Mouse (Mus musculus): ENCODE results near the gene Lamc2. TPM values are rescaled to one million over a fixed set of nuclear protein-coding genes. Genes with fewer than 3 reads are reported as not detected.

Gene Lamc2
- polyA plus RNA-seq, 1 experiment from 2014 or later: 64.8 TPM

DNA sequence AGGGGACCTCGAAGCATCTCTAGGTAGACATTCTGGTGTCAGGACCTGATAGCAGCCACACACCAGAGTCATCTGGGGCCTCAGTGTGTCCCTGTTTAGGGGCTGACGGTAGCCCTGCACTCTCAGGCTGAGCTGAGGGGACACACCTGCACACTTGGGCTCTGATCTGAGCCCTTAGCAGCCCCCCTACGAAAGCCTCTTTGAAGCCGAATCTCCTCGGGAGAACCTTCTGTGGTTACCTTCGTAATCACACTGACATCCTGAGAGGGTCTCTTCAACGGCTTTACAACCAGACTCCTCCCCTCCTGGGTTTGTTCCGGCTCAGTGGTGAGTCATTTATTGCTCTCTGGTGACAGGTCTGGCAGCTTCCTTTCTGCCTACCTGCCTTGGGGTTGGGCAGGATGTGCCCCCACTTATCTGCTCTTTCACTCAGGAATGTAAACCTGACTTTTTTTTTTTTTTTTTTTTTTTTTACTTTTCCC is 45.5 kb downstream of the Lamc2 start:
- peak; percentile 81; the same call in 1 of the 2 replicates for ATAC-seq (ENCODE audit: borderline replicate concordance, extremely low read depth, low FRiP score, low TSS enrichment)
- Histone ChIP-seq H3K9me3 (no peaks in the 10 kb centered on the region), H3K4me1 (peaks cover 25% of the 10 kb centered on the region), H3K27me3 (no peaks in the 10 kb centered on the region), H3K4me2 (no peak overlapping the region), H3K27ac (peak overlapping the region; percentile 89), H3K4me3 (no peak overlapping the region), H3K9ac (no peak overlapping the region), H3K36me3 (no peaks in the 10 kb centered on the region)
- WGBS: 19% methylated on average over 8 of the region's 8 CpGs

DNA sequence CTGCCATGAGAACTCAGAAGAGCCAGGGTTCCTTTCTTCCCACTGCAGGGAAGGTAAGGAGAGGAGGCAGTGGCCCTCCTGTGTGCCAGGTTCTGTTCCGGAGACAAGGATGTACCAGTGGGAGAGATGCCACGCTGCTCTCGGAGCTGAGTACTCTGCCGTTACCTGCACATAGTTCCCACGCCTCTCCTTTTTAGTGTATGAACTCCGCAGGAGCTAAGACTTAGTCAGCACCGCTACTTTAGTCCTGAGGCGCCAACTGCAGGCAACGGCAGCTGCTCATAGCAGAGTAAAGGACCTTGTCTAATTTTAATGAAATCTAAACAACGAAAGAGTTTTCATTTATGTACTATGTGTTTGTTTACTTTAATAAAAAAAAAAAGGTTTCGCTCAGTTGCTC is 46.0 kb downstream of the Lamc2 start:
- Histone ChIP-seq H3K4me3 (no peak overlapping the region), H3K27ac (peak overlapping the region; percentile 89), H3K4me1 (peaks cover 26% of the 10 kb centered on the region), H3K9me3 (no peaks in the 10 kb centered on the region), H3K36me3 (no peaks in the 10 kb centered on the region), H3K27me3 (no peaks in the 10 kb centered on the region), H3K9ac (no peak overlapping the region), H3K4me2 (no peak overlapping the region)
- WGBS: 33% methylated on average over 11 of the region's 11 CpGs
- ATAC-seq (ENCODE audit: borderline replicate concordance, extremely low read depth, low FRiP score, low TSS enrichment): no peak

DNA sequence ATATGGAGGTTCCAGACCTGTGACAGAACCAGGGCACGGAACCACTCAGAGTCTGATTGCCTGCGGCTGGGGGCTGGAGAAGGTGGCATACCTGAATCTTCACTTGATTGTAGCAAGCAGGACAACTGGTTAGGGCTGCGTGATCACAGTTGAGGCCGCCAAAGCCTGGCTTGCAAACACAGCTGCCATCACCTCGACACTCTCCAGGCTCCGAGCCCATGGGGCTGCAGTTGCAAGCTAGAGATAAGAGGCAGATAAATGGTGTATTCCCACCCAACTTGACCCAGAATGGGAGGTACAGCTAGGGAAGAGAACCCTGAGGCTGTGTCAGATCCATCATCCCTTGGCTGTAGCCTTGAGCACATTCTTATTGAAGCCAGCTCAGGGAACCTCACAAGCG is 46.6 kb downstream of the Lamc2 start:
- Histone ChIP-seq H3K4me3 (no peak overlapping the region), H3K9ac (no peak overlapping the region), H3K27ac (peak overlapping the region; percentile 89), H3K4me2 (no peak overlapping the region), H3K4me1 (peaks cover 32% of the 10 kb centered on the region), H3K36me3 (no peaks in the 10 kb centered on the region), H3K27me3 (no peaks in the 10 kb centered on the region), H3K9me3 (no peaks in the 10 kb centered on the region)
- 35% methylated on average over 7 of the region's 7 CpGs for WGBS
- no peak for ATAC-seq (ENCODE audit: borderline replicate concordance, extremely low read depth, low FRiP score, low TSS enrichment)

DNA sequence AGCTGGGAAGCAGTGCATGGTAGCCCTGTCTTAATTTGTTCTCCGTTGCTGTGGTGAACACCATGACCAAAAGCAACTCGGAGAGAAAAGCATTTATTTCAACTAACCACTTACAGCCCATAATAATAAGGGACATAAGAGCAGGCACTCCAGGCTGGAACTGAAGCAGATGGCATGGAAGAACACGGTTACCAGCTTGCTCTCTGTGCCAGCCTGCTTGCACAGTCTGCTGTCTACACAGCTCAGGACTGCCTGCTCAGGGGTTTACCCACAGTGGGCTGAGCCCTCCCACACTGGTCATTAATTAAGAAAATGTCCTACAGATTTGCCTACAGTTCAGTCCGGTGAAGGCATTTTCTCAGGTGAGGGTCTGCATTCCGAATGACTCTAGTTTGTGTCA is 47.8 kb downstream of the Lamc2 start:
- no peaks in the 10 kb centered on the region for H3K9me3 ChIP-seq
- H3K36me3 ChIP-seq: no peaks in the 10 kb centered on the region
- no peak overlapping the region for H3K27ac ChIP-seq
- ATAC-seq (ENCODE audit: borderline replicate concordance, extremely low read depth, low FRiP score, low TSS enrichment): no peak
- H3K9ac ChIP-seq: no peak overlapping the region
- no peak overlapping the region for H3K4me2 ChIP-seq
- no peak overlapping the region for H3K4me3 ChIP-seq
- H3K4me1 ChIP-seq: peaks cover 44% of the 10 kb centered on the region
- H3K27me3 ChIP-seq: no peaks in the 10 kb centered on the region
- 61% methylated on average over 5 of the region's 5 CpGs for WGBS

DNA sequence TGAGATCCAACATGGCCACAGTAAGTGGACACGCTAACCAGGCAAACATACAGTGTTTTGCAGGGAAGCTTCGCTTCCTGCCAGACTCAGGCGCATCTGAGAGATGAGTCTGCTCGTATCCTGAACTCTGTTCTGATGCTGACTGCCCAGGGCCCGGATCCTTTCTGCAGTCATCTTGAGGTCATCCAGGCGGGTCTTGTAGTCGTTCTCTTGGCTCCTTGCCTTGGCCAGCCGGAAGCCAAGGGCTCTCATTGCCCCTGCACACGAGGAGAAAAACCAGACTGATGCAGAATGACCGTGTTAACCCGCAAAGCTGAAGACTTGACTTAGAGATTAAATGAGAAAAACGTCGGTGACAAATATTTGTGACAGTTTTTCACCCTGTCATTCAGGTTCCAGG is 49.6 kb downstream of the Lamc2 start:
- no peaks in the 10 kb centered on the region for H3K9me3 ChIP-seq
- no peak overlapping the region for H3K27ac ChIP-seq
- H3K4me2 ChIP-seq: no peak overlapping the region
- ATAC-seq (ENCODE audit: borderline replicate concordance, extremely low read depth, low FRiP score, low TSS enrichment): no peak
- no peaks in the 10 kb centered on the region for H3K27me3 ChIP-seq
- no peaks in the 10 kb centered on the region for H3K36me3 ChIP-seq
- H3K4me3 ChIP-seq: no peak overlapping the region
- 37% methylated on average over 13 of the region's 13 CpGs for WGBS
- peaks cover 44% of the 10 kb centered on the region for H3K4me1 ChIP-seq
- H3K9ac ChIP-seq: no peak overlapping the region

DNA sequence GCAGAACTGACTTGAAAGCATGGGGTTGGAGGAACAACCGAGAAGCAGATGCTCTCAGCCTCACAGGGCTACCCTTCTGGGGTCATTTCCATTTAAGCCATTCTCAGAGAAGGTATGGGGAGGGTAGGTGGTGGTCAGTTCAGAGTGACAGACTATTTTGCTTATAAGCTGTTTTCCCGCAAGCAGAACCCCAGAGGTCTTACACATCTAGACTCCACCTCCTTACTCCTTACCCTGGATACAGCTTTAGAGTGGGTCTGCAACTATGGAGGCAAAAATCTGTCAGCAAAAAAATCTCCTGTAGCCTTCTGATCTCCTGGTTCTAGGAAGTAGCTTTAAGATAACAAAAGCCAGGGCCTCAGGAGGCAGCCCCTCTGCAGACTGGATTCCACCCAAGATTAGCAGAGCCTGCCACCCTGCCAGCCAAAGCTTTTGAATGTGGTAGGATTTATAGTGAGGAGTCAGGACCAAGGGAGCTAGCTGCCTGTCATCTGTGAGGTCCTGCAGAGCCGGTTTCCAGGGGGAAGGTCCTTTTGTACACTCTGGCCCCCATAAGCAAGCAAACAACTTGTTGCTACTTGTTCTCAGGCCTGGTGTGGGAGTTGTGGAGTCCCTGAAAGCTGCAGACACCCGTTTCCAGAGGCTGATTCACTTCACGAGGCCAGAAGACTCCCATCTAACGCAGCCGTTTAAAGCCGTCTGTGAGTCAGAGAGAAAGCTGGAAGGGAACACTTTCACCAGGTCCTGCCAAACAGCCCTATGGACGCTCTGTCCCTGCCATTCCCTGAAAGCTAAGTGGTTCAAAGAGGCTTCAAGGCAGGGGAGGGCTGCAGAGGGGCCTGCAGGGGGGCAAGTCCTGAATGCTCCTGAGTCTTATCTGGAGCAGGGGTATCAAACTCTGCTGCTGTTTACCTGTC is 52.1 kb downstream of the Lamc2 start:
- Histone ChIP-seq H3K4me3 (no peak overlapping the region), H3K4me1 (peaks cover 26% of the 10 kb centered on the region), H3K27me3 (no peaks in the 10 kb centered on the region), H3K27ac (peak overlapping the region; percentile 85), H3K9ac (no peak overlapping the region), H3K36me3 (no peaks in the 10 kb centered on the region), H3K4me2 (no peak overlapping the region), H3K9me3 (no peaks in the 10 kb centered on the region)
- 19% methylated on average over 9 of the region's 9 CpGs for WGBS
- ATAC-seq (ENCODE audit: borderline replicate concordance, extremely low read depth, low FRiP score, low TSS enrichment): peak; percentile 61

DNA sequence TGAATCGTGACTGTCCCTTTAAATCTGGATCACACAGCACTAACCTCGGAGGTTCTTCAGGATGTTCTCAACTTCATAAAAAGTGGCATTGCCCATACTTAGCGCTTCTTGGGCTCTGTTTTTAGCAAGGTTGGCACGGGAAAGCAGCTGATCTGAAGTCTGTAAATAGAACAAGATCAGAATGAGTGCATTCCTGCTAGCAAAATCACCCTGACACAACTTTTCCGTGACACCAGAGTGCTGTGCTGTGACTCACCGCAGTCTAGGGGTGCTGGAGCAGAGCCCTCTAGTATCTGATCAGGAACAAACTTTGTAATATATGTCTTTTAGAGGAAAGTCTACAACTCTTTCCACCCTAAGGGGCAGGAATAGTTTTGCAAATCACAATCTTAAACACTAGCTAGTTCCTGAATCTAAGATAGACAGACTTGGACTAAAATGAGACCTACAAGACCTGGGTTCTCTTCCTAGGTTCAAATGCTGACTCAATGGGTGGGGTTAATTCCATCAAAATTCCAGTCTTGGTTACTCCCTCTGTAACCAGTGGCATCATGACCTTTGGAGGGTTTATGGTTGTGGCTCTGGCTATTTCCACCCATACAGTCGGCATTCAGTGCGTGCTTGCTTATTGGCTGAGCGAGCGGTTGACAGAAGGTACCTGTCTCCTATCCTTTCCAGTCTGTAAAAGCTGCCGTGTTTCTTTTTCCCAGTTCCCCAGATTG is 56.1 kb downstream of the Lamc2 start:
- Histone ChIP-seq H3K4me2 (no peak overlapping the region), H3K36me3 (no peaks in the 10 kb centered on the region), H3K9me3 (no peaks in the 10 kb centered on the region), H3K27ac (no peak overlapping the region), H3K4me1 (peaks cover 18% of the 10 kb centered on the region), H3K9ac (no peak overlapping the region), H3K4me3 (no peak overlapping the region), H3K27me3 (no peaks in the 10 kb centered on the region)
- no peak for ATAC-seq (ENCODE audit: borderline replicate concordance, extremely low read depth, low FRiP score, low TSS enrichment)
- WGBS: 75% methylated on average over 11 of the region's 11 CpGs

DNA sequence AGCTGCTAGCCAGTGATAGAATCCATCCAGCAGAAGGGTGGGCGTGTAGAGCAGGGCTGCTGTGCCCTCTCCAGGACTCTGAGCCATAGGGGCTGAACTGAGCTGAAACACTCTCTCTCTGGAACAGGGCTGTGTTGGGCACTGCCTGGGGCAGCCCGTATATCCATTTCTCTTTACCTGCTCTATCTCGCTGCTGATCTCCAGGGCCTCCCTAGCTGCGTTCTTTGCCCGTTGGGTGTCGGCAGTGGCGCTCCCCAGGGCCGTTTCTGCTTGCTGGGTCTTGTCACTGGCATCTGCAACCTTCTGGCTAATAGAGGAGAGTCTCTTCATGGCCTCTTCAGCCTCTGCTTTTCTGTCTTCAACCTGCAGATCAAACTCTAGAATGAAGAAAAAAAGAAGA is 57.5 kb downstream of the Lamc2 start:
- no peak overlapping the region for H3K27ac ChIP-seq
- no peak overlapping the region for H3K9ac ChIP-seq
- H3K4me3 ChIP-seq: no peak overlapping the region
- H3K4me1 ChIP-seq: peaks cover 5% of the 10 kb centered on the region
- ATAC-seq (ENCODE audit: borderline replicate concordance, extremely low read depth, low FRiP score, low TSS enrichment): no peak
- no peaks in the 10 kb centered on the region for H3K9me3 ChIP-seq
- H3K27me3 ChIP-seq: no peaks in the 10 kb centered on the region
- 74% methylated on average over 8 of the region's 8 CpGs for WGBS
- H3K36me3 ChIP-seq: no peaks in the 10 kb centered on the region
- H3K4me2 ChIP-seq: no peak overlapping the region

DNA sequence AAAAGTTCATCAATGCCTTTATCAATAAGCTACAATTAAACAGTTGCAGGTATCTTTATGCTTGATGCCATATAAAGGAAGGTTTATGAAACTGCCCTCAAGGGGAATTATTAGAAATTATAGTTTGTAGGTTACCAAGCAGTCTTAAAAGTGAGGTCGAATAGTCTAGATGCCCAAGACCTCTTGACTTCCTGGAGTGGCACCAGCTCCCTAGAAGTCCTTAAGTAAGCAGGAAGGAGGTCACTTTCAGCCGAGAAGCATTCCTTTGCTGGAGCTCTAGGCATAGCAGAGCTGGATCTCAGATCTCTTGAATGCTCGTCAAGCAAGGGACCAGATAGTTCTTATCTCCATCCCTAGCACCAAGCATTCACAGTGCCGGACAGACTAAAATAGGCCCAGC is 58.6 kb downstream of the Lamc2 start:
- H3K9ac ChIP-seq: no peak overlapping the region
- no peaks in the 10 kb centered on the region for H3K4me1 ChIP-seq

DNA sequence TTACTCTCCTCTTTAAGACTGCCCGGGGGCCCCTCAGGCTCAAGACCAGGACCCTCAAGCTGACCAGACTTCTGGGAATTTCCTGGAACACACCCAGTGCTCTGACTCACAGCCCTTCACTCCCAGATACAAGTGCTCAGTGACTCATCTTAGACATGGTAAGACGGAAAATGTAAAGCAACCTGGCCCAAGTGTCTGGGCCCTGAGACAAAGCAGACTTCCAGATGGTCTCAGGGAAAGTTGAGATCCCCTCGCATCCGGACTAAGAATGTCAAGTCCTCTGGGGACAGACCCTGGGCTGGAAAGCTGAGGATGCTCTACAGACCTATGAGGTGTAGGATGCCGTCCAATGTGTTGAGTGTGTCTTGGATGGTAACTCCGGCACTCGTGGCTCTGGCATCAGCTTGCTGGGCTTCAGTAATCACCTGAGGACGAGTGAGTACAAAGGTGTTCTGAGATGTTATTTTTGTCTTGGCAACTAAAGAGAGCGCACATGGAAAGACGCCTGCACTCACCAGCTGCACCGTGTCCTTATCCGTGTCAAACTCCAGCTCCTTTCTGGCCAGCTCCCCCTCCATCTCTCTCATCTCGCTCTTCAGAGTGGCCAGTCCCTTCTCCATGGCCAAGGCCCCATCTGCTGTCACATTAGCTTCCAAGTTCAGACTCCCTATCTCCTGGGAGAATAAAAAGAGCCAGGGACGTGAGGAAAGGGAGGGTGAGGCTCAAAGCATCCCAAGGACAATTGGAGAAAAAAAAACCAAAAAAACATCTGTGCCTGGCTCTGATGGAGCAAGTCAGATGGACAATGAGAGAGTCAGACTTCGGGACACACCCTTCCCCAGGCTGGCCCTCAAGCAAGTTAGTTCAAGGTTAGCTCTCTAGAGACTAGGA is 59.5 kb downstream of the Lamc2 start:
- no peaks in the 10 kb centered on the region for H3K27me3 ChIP-seq
- H3K4me3 ChIP-seq: no peak overlapping the region
- ATAC-seq (ENCODE audit: borderline replicate concordance, extremely low read depth, low FRiP score, low TSS enrichment): no peak
- H3K4me1 ChIP-seq: no peaks in the 10 kb centered on the region
- H3K36me3 ChIP-seq: no peaks in the 10 kb centered on the region
- H3K9me3 ChIP-seq: no peaks in the 10 kb centered on the region
- no peak overlapping the region for H3K27ac ChIP-seq
- no peak overlapping the region for H3K9ac ChIP-seq
- H3K4me2 ChIP-seq: no peak overlapping the region
- WGBS: 77% methylated on average over 15 of the region's 15 CpGs

More for the DNA sequence above, 58.6 kb downstream of the Lamc2 start:
- H3K4me3 ChIP-seq: no peak overlapping the region
- no peak overlapping the region for H3K27ac ChIP-seq
- H3K9me3 ChIP-seq: no peaks in the 10 kb centered on the region
- no peaks in the 10 kb centered on the region for H3K27me3 ChIP-seq
- no peak for ATAC-seq (ENCODE audit: borderline replicate concordance, extremely low read depth, low FRiP score, low TSS enrichment)
- no peak overlapping the region for H3K4me2 ChIP-seq
- no peaks in the 10 kb centered on the region for H3K36me3 ChIP-seq
- WGBS: 57% methylated on average over 4 of the region's 4 CpGs

Measured in lung, embryonic 15.5 days (tissue).